Mouse (Mus musculus) mesoderm, embryonic 11.5 days (tissue): ENCODE results near the gene Ralgapa1.
A peak's percentile ranks its signal among the peaks of the same experiment; 100 is the strongest.
"Not testable (repeated sequence)": the region's sequence is repeated elsewhere in the genome, so short reads cannot be mapped to it uniquely, and the experiment has no call there.

ENCODE experiments used
- DNase-seq: peaks from one replicate; pipeline ENCODE4 v3.0.0-alpha.2; 2012; ENCODE audit warnings: low read depth, low spot score

Ralgapa1 gene

GRCm38 (mm10) chr12:55801131-55801530 is 19.8 kb downstream of the Ralgapa1 start:
- no peak for DNase-seq

GRCm38 (mm10) chr12:55800144-55800543 is 20.8 kb downstream of the Ralgapa1 start:
- DNase-seq, result no peak

GRCm38 (mm10) chr12:55798745-55799144 is 22.2 kb downstream of the Ralgapa1 start:
- DNase-seq, result no peak

- no peak for DNase-seq
Observed at GRCm38 (mm10) chr12:55797103-55797502, 23.9 kb downstream of the Ralgapa1 start.

GRCm38 (mm10) chr12:55794485-55794884 is 26.5 kb downstream of the Ralgapa1 start:
- DNase-seq, result not testable (repeated sequence)

GRCm38 (mm10) chr12:55785252-55785651 is 35.7 kb downstream of the Ralgapa1 start:
- no peak for DNase-seq

GRCm38 (mm10) chr12:55782662-55783061 is 38.3 kb downstream of the Ralgapa1 start:
- no peak for DNase-seq

- peak; percentile 27 for DNase-seq
Observed at GRCm38 (mm10) chr12:55778301-55778700, 42.7 kb downstream of the Ralgapa1 start.

GRCm38 (mm10) chr12:55777356-55777755 is 43.6 kb downstream of the Ralgapa1 start:
- no peak for DNase-seq

GRCm38 (mm10) chr12:55774316-55774715 is 46.7 kb downstream of the Ralgapa1 start:
- DNase-seq, result no peak

- DNase-seq, result peak; percentile 39
Observed at GRCm38 (mm10) chr12:55720319-55720718, 100.6 kb downstream of the Ralgapa1 start.

- no peak for DNase-seq
Observed at GRCm38 (mm10) chr12:55705881-55706280, 115.1 kb downstream of the Ralgapa1 start.

GRCm38 (mm10) chr12:55666699-55667098 is 154.3 kb downstream of the Ralgapa1 start:
- DNase-seq, result no peak

GRCm38 (mm10) chr12:55663194-55663593 is 157.8 kb downstream of the Ralgapa1 start:
- not testable (repeated sequence) for DNase-seq

- no peak for DNase-seq
Observed at GRCm38 (mm10) chr12:55648011-55648525, 172.9 kb downstream of the Ralgapa1 start.

GRCm38 (mm10) chr12:55626711-55627110 is 194.3 kb downstream of the Ralgapa1 start:
- DNase-seq, result no peak

GRCm38 (mm10) chr12:55623254-55623653 is 197.7 kb downstream of the Ralgapa1 start:
- no peak for DNase-seq

GRCm38 (mm10) chr12:55622615-55623245 is 198.2 kb downstream of the Ralgapa1 start:
- peak; percentile 54 for DNase-seq

- DNase-seq, result no peak
Observed at GRCm38 (mm10) chr12:55620321-55620720, 200.6 kb downstream of the Ralgapa1 start.

- DNase-seq, result no peak
Observed at GRCm38 (mm10) chr12:55610812-55611211, 210.2 kb downstream of the Ralgapa1 start.

GRCm38 (mm10) chr12:55607902-55608301 is 213.1 kb downstream of the Ralgapa1 start:
- no peak for DNase-seq

- DNase-seq, result no peak
Observed at GRCm38 (mm10) chr12:55604411-55604810, 216.6 kb downstream of the Ralgapa1 start.

- DNase-seq, result no peak
Observed at GRCm38 (mm10) chr12:55600503-55600994, 220.4 kb downstream of the Ralgapa1 start.
